Mouse (Mus musculus): ENCODE measurements around the gene Stk11. TPM values are rescaled to one million over a fixed set of nuclear protein-coding genes. Genes with fewer than 3 reads are reported as not detected.

The Stk11 gene
- polyA plus RNA-seq, 1 experiment from 2014 or later = 20.5 TPM

- H3K9me3 ChIP-seq = no peaks in the 10 kb centered on the region
- H3K27ac ChIP-seq = no peak overlapping the region
- no peak overlapping the region for H3K9ac ChIP-seq
- H3K4me1 ChIP-seq = peaks cover 23% of the 10 kb centered on the region
- no peak overlapping the region for H3K4me3 ChIP-seq
- H3K27me3 ChIP-seq (replicated peaks) = no peaks in the 10 kb centered on the region
- no peak for ATAC-seq (replicated peaks)
- no peaks in the 10 kb centered on the region for H3K36me3 ChIP-seq (replicated peaks)
- peak overlapping the region; percentile 93; the same call in 1 of the 2 replicates for H3K4me2 ChIP-seq
- WGBS = 70% methylated on average over 11 of the region's 11 CpGs
Observed at GRCm38 (mm10) chr10:80100982-80101381, 14.6 kb upstream of the Stk11 start.

- Histone ChIP-seq H3K4me2 (peak overlapping the region; percentile 93), H3K4me3 (peak overlapping the region; percentile 88), H3K9me3 (no peaks in the 10 kb centered on the region), H3K36me3 (replicated peaks) (no peaks in the 10 kb centered on the region), H3K9ac (peak overlapping the region; percentile 82), H3K4me1 (peaks cover 23% of the 10 kb centered on the region), H3K27me3 (replicated peaks) (no peaks in the 10 kb centered on the region), H3K27ac (peak overlapping the region; percentile 70)
- ATAC-seq (replicated peaks) = peak; percentile 87
- under 1% methylated on average over 57 of the region's 59 CpGs for WGBS
Observed at GRCm38 (mm10) chr10:80102216-80102915, 13.2 kb upstream of the Stk11 start.

- Histone ChIP-seq H3K4me3 (peak overlapping the region; percentile 88; the same call in 1 of the 2 replicates), H3K9me3 (no peaks in the 10 kb centered on the region), H3K9ac (peak overlapping the region; percentile 82; the same call in 1 of the 2 replicates), H3K36me3 (replicated peaks) (no peaks in the 10 kb centered on the region), H3K27me3 (replicated peaks) (no peaks in the 10 kb centered on the region), H3K4me1 (peaks cover 23% of the 10 kb centered on the region), H3K27ac (peak overlapping the region; percentile 70), H3K4me2 (peak overlapping the region; percentile 93)
- 87% methylated on average over 2 of the region's 2 CpGs for WGBS
- no peak for ATAC-seq (replicated peaks)
Observed at GRCm38 (mm10) chr10:80103032-80103431, 12.6 kb upstream of the Stk11 start.

- Histone ChIP-seq H3K27ac (no peak overlapping the region), H3K9ac (no peak overlapping the region), H3K4me2 (no peak overlapping the region), H3K27me3 (replicated peaks) (no peaks in the 10 kb centered on the region), H3K4me3 (no peak overlapping the region), H3K36me3 (replicated peaks) (no peaks in the 10 kb centered on the region), H3K9me3 (no peaks in the 10 kb centered on the region), H3K4me1 (peaks cover 23% of the 10 kb centered on the region)
- WGBS = 75% methylated on average over 3 of the region's 3 CpGs
- ATAC-seq (replicated peaks) = no peak
Observed at GRCm38 (mm10) chr10:80104181-80104580, 11.4 kb upstream of the Stk11 start.

GRCm38 (mm10) chr10:80105460-80105859, 10.1 kb upstream of the Stk11 start, which contains the start of gene Sbno2:
Sbno2 (minus strand) TSS chr10:80105571.
- no peak within 1 kb of the TSS for H3K4me3 ChIP-seq
- H3K4me2 ChIP-seq = no peak within 1 kb of the TSS
- ATAC-seq (replicated peaks) = no peak
- H3K4me1 ChIP-seq = peaks cover 20% of the 10 kb centered on the region
- no peak within 1 kb of the TSS for H3K9ac ChIP-seq
- H3K9me3 ChIP-seq = no peaks in the 10 kb centered on the region
- H3K27ac ChIP-seq = no peak within 1 kb of the TSS
- no peaks in the 10 kb centered on the region for H3K27me3 ChIP-seq (replicated peaks)
- 72% methylated on average over 5 of the region's 5 CpGs for WGBS
- no peaks in the 10 kb centered on the region for H3K36me3 ChIP-seq (replicated peaks)

GRCm38 (mm10) chr10:80105926-80106325, 9.7 kb upstream of the Stk11 start:
- no peak for ATAC-seq (replicated peaks)

GRCm38 (mm10) chr10:80107678-80108077, 7.9 kb upstream of the Stk11 start:
- WGBS = 61% methylated on average over 6 of the region's 6 CpGs
- Histone ChIP-seq H3K27me3 (replicated peaks) (no peaks in the 10 kb centered on the region), H3K9ac (no peak overlapping the region), H3K4me3 (no peak overlapping the region), H3K4me1 (peaks cover 4% of the 10 kb centered on the region), H3K9me3 (no peaks in the 10 kb centered on the region), H3K4me2 (no peak overlapping the region), H3K36me3 (replicated peaks) (no peaks in the 10 kb centered on the region), H3K27ac (no peak overlapping the region)
- ATAC-seq (replicated peaks) = no peak

More at GRCm38 (mm10) chr10:80105926-80106325, 9.7 kb upstream of the Stk11 start:
- Histone ChIP-seq H3K4me3 (no peak overlapping the region), H3K27ac (no peak overlapping the region), H3K36me3 (replicated peaks) (no peaks in the 10 kb centered on the region), H3K4me1 (peaks cover 16% of the 10 kb centered on the region), H3K4me2 (no peak overlapping the region), H3K9ac (no peak overlapping the region), H3K27me3 (replicated peaks) (no peaks in the 10 kb centered on the region), H3K9me3 (no peaks in the 10 kb centered on the region)
- WGBS = 76% methylated on average over 5 of the region's 5 CpGs

- H3K9me3 ChIP-seq = no peaks in the 10 kb centered on the region
- peak overlapping the region; percentile 34 for H3K9ac ChIP-seq
- H3K27ac ChIP-seq = peak overlapping the region; percentile 78
- peak overlapping the region; percentile 86 for H3K4me3 ChIP-seq
- no peaks in the 10 kb centered on the region for H3K27me3 ChIP-seq (replicated peaks)
- H3K4me1 ChIP-seq = peaks cover 39% of the 10 kb centered on the region
- ATAC-seq (replicated peaks) = peak; percentile 53
- no peaks in the 10 kb centered on the region for H3K36me3 ChIP-seq (replicated peaks)
- H3K4me2 ChIP-seq = peak overlapping the region; percentile 73
- 4% methylated on average over 27 of the region's 27 CpGs for WGBS
Observed at GRCm38 (mm10) chr10:80114341-80115284, 990 bp upstream of the Stk11 start.

GRCm38 (mm10) chr10:80115944-80116335, 337 bp downstream of the Stk11 start:
- Histone ChIP-seq H3K4me3 (peak overlapping the region; percentile 86), H3K27ac (peak overlapping the region; percentile 84), H3K4me1 (peaks cover 43% of the 10 kb centered on the region), H3K4me2 (peak overlapping the region; percentile 92), H3K27me3 (replicated peaks) (no peaks in the 10 kb centered on the region), H3K36me3 (replicated peaks) (no peaks in the 10 kb centered on the region), H3K9me3 (no peaks in the 10 kb centered on the region), H3K9ac (peak overlapping the region; percentile 82)
- WGBS = under 1% methylated on average over 63 of the region's 63 CpGs
- 0 out of 2 replicates have a peak, but pooled peaks have one; percentile 4 for ATAC-seq (replicated peaks)

- H3K4me2 ChIP-seq = peak overlapping the region; percentile 92
- ATAC-seq (replicated peaks) = no peak
- H3K4me3 ChIP-seq = peak overlapping the region; percentile 86
- H3K9me3 ChIP-seq = no peaks in the 10 kb centered on the region
- WGBS = under 1% methylated on average over 27 of the region's 27 CpGs
- H3K27me3 ChIP-seq (replicated peaks) = no peaks in the 10 kb centered on the region
- peaks cover 43% of the 10 kb centered on the region for H3K4me1 ChIP-seq
- no peak overlapping the region for H3K27ac ChIP-seq
- no peaks in the 10 kb centered on the region for H3K36me3 ChIP-seq (replicated peaks)
- H3K9ac ChIP-seq = peak overlapping the region; percentile 82
Observed at GRCm38 (mm10) chr10:80116563-80116926, 942 bp downstream of the Stk11 start.

GRCm38 (mm10) chr10:80116927-80117691, 1.5 kb downstream of the Stk11 start:
- H3K27me3 ChIP-seq (replicated peaks) = no peaks in the 10 kb centered on the region
- peak overlapping the region; percentile 86 for H3K4me3 ChIP-seq
- H3K4me2 ChIP-seq = peak overlapping the region; percentile 92
- H3K9ac ChIP-seq = peak overlapping the region; percentile 82
- H3K9me3 ChIP-seq = no peaks in the 10 kb centered on the region
- H3K27ac ChIP-seq = peak overlapping the region; percentile 13; the same call in 1 of the 2 replicates
- H3K4me1 ChIP-seq = peaks cover 43% of the 10 kb centered on the region
- 6% methylated on average over 30 of the region's 30 CpGs for WGBS
- ATAC-seq (replicated peaks) = no peak
- 0 out of 2 replicates have a peak, but pooled peaks cover 6% of the 10 kb centered on the region for H3K36me3 ChIP-seq (replicated peaks)

All from midbrain, embryonic 15.5 days (tissue).